Mouse (Mus musculus) limb, embryonic 12.5 days (tissue): ENCODE measurements around the gene Arap1. TPM values are rescaled to one million over a fixed set of nuclear protein-coding genes. Genes with fewer than 3 reads are reported as not detected.
A peak's percentile ranks its signal among the peaks of the same experiment; 100 is the strongest.

Experiments
- ATAC-seq: fragments of 200-750 bp; cut with Nextera tagmentation; 2 replicates; pipeline ENCODE4 v1.8.0; 2017; ENCODE audit warnings: low read depth, moderate TSS enrichment; ENCODE audit not compliant: insufficient number of reproducible peaks, insufficient read depth, low FRiP score, low TSS enrichment
- H3K27ac ChIP-seq: fragments of 300-500 bp; sonication (generic); 2 replicates; pipeline ENCODE4 v1.5.1; 2016; ENCODE audit warnings: mild to moderate bottlenecking, moderate library complexity
- H3K27me3 ChIP-seq: fragments of 300-500 bp; sonication (generic); 2 replicates; pipeline ENCODE4 v1.6.1; 2016; ENCODE audit warnings: mild to moderate bottlenecking, moderate library complexity
- H3K36me3 ChIP-seq: fragments of 300-500 bp; sonication (generic); 2 replicates; pipeline ENCODE4 v1.6.1; 2016; ENCODE audit warnings: mild to moderate bottlenecking, moderate library complexity
- H3K4me1 ChIP-seq: fragments of 300-500 bp; sonication (generic); replicated peaks from 2 replicates; pipeline ENCODE4 v1.6.1; 2016
- H3K4me2 ChIP-seq: fragments of 300-500 bp; sonication (generic); 2 replicates; pipeline ENCODE4 v1.6.1; 2016; ENCODE audit warnings: mild to moderate bottlenecking, moderate library complexity
- H3K4me3 ChIP-seq: fragments of 300-500 bp; sonication (generic); replicated peaks from 2 replicates; pipeline ENCODE4 v1.5.1; 2016; ENCODE audit warnings: mild to moderate bottlenecking
- H3K9ac ChIP-seq: fragments of 300-500 bp; sonication (generic); replicated peaks from 2 replicates; pipeline ENCODE4 v1.6.1; 2016; ENCODE audit warnings: mild to moderate bottlenecking, moderate library complexity
- H3K9me3 ChIP-seq: fragments of 300-500 bp; sonication (generic); 2 replicates; pipeline ENCODE4 v1.6.1; 2016; ENCODE audit warnings: mild to moderate bottlenecking, moderate library complexity
- WGBS: fragments of 180-500 bp; shearing (Covaris S2); methylation state at CpG from one replicate; pipeline ENCODE4 v1.1.7; 2016; 5-methylcytosine and 5-hydroxymethylcytosine counted together
- polyA plus RNA-seq: library from polyadenylated mRNA; unstranded; fragments of >200 nt; fragmentation: Nextera tagmentation; extraction: Ambion mirVana; gene quantifications from 2 replicates; pipeline ENCODE4 v1.2.1, GENCODE M21; 2016

The Arap1 gene
- polyA plus RNA-seq, result 18.0 and 24.0 TPM in 2 replicates

DNA sequence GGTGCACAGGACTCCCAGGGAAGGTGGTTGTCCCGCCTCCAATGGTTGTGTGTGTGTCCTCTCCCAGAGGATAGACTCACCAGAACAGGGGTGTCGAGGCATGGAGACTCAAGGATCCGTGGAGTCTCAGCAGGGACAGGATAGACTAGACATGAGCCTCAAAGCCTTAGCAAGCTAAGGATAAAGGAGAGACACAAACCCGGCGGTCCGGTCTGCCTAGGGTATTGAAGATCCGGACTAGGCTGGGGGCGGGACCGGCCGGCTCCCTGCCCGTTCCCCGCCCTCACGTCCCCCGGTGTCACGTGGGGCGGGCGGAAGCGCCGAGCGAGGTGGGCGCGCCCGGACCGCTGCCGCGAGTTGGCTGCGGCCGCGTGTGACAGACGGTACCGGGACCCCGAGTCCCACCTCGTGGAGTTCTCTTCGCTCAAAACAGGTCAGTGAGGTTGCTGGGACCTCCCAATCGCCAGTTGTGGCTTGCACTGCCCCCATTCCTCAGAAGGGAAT, at the start of gene Arap1:
TSS of gene Arap1 (plus strand) at position 301 of the 504 bp plus-strand sequence.
- H3K9me3 ChIP-seq, result no peaks in the 10 kb centered on the region
- H3K27ac ChIP-seq, result no peak within 1 kb of the TSS
- H3K4me1 ChIP-seq, result peaks cover 34% of the 10 kb centered on the region
- H3K4me2 ChIP-seq, result peak within 1 kb of the TSS; percentile 95
- H3K27me3 ChIP-seq, result peaks cover 14% of the 10 kb centered on the region
- H3K4me3 ChIP-seq, result peak within 1 kb of the TSS; percentile 59
- peak; percentile 43 for ATAC-seq
- peak within 1 kb of the TSS; percentile 57 for H3K9ac ChIP-seq
- WGBS, result under 1% methylated on average over 35 of the region's 35 CpGs
- H3K36me3 ChIP-seq, result peaks cover 7% of the 10 kb centered on the region; the same call in 1 of the 2 replicates

DNA sequence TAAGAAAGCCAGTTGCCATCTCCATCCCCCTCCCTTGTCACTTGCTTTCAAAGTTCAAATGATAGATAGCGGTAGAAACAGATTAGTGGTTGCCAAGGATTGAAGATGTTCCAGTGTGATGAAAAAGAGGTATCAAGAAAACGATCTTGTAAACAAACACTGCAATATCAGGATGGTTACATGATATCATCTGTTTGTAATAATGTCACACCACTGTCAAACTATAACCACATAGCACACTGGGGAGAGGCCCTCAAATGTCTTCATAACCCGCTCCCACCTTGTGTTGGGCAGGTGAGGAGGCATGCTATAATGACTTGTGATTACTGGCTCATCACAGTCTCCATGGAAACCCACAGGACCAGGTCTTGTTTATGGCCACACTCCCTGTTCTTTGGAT, 49.5 kb upstream of the Arap1 start:
- H3K4me3 ChIP-seq, result no peak overlapping the region
- H3K9me3 ChIP-seq, result no peaks in the 10 kb centered on the region
- H3K9ac ChIP-seq, result no peak overlapping the region
- no peak for ATAC-seq
- H3K27me3 ChIP-seq, result peaks cover 20% of the 10 kb centered on the region
- H3K4me1 ChIP-seq, result peaks cover 30% of the 10 kb centered on the region
- H3K4me2 ChIP-seq, result no peak overlapping the region
- WGBS, result 84% methylated on average over 3 of the region's 3 CpGs
- H3K27ac ChIP-seq, result no peak overlapping the region
- H3K36me3 ChIP-seq, result peaks cover 9% of the 10 kb centered on the region; the same call in 1 of the 2 replicates

- Histone ChIP-seq H3K27ac (peak overlapping the region; percentile 66), H3K9me3 (no peaks in the 10 kb centered on the region), H3K4me1 (peaks cover 27% of the 10 kb centered on the region), H3K4me2 (peak overlapping the region; percentile 83), H3K27me3 (peaks cover 20% of the 10 kb centered on the region), H3K4me3 (peak overlapping the region; percentile 67), H3K36me3 (no peaks in the 10 kb centered on the region), H3K9ac (peak overlapping the region; percentile 62)
- WGBS, result under 1% methylated on average over 30 of the region's 30 CpGs
- no peak for ATAC-seq
Measured at GRCm38 (mm10) chr7:101301361-101301880, 46.4 kb upstream of the Arap1 start.

GRCm38 (mm10) chr7:101301881-101302456, 45.9 kb upstream of the Arap1 start, which contains the start of gene Atg16l2:
Gene Atg16l2 (minus strand): TSS chr7:101302251.
- H3K27ac ChIP-seq, result peak within 1 kb of the TSS; percentile 66
- peaks cover 20% of the 10 kb centered on the region for H3K27me3 ChIP-seq
- H3K4me1 ChIP-seq, result peaks cover 21% of the 10 kb centered on the region
- peak within 1 kb of the TSS; percentile 62 for H3K9ac ChIP-seq
- H3K36me3 ChIP-seq, result no peaks in the 10 kb centered on the region
- under 1% methylated on average over 39 of the region's 39 CpGs for WGBS
- H3K4me3 ChIP-seq, result peak within 1 kb of the TSS; percentile 67
- peak; percentile 97 for ATAC-seq
- no peaks in the 10 kb centered on the region for H3K9me3 ChIP-seq
- peak within 1 kb of the TSS; percentile 83 for H3K4me2 ChIP-seq

DNA sequence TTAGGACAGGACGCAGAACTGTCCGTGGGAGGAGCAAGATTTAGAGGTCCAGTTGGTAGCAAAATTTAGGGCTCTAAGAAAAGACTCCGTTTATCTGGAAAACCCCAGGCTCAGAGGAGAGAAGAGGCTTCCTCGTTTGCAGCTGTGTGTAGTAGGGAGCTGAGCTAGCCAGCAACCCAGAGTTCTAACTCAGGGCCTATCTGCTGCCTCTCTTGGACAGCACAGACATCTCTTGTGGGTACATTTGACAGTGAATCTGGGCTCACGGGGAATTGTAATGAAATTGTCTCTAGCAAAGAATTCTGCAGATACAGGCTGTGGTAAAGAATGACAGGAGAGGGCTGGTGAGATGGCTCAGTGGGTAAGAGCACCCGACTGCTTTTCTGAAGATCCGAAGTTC, 45.2 kb upstream of the Arap1 start:
- ATAC-seq, result no peak
- Histone ChIP-seq H3K4me3 (peak overlapping the region; percentile 67), H3K27ac (no peak overlapping the region; the same call in 1 of the 2 replicates), H3K9me3 (no peaks in the 10 kb centered on the region), H3K36me3 (no peaks in the 10 kb centered on the region), H3K9ac (peak overlapping the region; percentile 62; the same call in 1 of the 2 replicates), H3K4me1 (peaks cover 16% of the 10 kb centered on the region), H3K27me3 (peaks cover 18% of the 10 kb centered on the region), H3K4me2 (peak overlapping the region; percentile 83)
- 25% methylated on average over 7 of the region's 7 CpGs for WGBS

- Histone ChIP-seq H3K4me3 (no peak overlapping the region), H3K4me2 (no peak overlapping the region), H3K9me3 (no peaks in the 10 kb centered on the region), H3K36me3 (no peaks in the 10 kb centered on the region), H3K27ac (no peak overlapping the region), H3K27me3 (no peaks in the 10 kb centered on the region), H3K4me1 (0 out of 2 replicates have a peak, but pooled peaks cover 4% of the 10 kb centered on the region), H3K9ac (no peak overlapping the region)
- no peak for ATAC-seq
- WGBS, result 57% methylated on average over 2 of the region's 2 CpGs
Measured at GRCm38 (mm10) chr7:101306841-101307240, 41.0 kb upstream of the Arap1 start.

DNA sequence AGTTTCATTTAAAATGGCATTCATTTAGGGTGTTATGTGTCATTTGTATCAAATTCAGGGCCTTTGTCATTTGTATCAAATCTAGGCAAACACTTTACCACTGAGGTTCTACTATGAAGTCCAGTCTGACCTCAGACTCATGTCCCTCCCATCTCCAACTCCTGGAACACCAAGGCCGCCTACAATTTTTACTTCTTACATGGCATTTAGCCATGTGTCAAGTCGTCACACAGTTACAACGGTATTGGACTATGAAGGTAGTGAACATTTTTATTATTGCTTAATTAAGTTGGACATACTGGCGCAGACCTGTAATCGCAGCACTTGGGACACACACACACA, 37.9 kb upstream of the Arap1 start:
- Histone ChIP-seq H3K27me3 (peaks cover 3% of the 10 kb centered on the region; the same call in 1 of the 2 replicates), H3K9ac (peak overlapping the region; percentile 63; the same call in 1 of the 2 replicates), H3K4me3 (peak overlapping the region; percentile 59), H3K36me3 (no peaks in the 10 kb centered on the region), H3K9me3 (no peaks in the 10 kb centered on the region), H3K4me2 (peak overlapping the region; percentile 60), H3K27ac (peak overlapping the region; percentile 94), H3K4me1 (0 out of 2 replicates have a peak, but pooled peaks cover 4% of the 10 kb centered on the region)
- ATAC-seq, result no peak; the same call in 1 of the 2 replicates
- WGBS, result 30% methylated on average over 5 of the region's 5 CpGs

DNA sequence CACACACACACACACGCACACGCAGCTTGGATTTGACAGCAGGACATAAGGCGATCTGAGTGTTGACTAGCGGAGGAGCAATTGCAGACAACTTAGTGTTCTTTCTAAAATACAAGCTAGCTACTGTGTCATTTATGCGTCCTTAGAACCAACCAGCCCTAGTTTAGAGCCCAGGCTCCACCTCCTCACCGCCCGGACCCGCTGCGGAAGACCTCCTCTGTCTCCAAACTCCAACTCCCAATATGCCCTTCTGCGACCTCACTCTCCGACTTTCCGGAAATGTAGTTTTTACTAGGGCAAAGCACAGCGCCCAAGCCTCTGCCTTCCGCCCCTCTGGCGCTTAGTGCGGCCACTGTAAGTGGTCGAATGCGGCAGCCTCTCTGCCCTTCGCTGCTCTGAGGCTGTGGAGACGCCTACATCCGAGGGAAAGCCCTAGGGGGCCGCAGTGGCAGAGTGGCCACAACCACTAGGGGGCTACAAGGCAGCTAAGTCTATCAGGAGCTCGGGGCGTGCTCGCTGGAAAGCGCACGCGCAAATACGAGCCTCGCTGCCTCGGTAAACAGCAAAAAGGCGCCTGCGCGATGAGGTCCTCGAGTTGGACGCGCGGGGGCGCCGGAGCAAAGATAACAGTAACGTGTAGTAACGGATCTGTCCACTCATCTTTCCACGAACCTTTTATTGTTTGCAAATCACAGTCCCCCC, 37.4 kb upstream of the Arap1 start:
- WGBS, result under 1% methylated on average over 43 of the region's 43 CpGs
- Histone ChIP-seq H3K36me3 (no peaks in the 10 kb centered on the region), H3K4me3 (peak overlapping the region; percentile 59), H3K4me1 (0 out of 2 replicates have a peak, but pooled peaks cover 4% of the 10 kb centered on the region), H3K9me3 (no peaks in the 10 kb centered on the region), H3K4me2 (peak overlapping the region; percentile 60), H3K9ac (peak overlapping the region; percentile 63), H3K27ac (peak overlapping the region; percentile 94), H3K27me3 (peaks cover 3% of the 10 kb centered on the region; the same call in 1 of the 2 replicates)
- ATAC-seq, result peak; percentile 94

DNA sequence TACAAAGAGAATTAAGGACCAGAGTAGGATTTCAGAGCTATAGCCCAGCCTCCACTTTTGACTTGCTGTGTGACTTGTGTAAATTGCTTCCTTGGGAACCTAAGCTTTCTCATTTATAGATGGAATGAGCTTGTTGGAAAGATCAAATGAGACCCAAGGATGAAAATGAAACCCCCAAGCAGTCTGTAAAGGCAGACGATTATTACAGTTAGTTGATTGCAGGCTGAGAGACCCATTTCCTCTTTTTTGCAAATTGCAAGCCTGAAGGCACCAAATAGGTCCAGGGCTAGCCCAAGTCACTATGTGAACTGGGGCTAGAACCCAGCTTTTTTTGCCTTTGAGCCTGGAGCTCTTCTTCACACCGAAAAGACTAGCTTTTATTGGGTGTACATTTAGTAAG, 36.8 kb upstream of the Arap1 start:
- no peak overlapping the region for H3K9ac ChIP-seq
- WGBS, result 38% methylated on average over 2 of the region's 2 CpGs
- no peaks in the 10 kb centered on the region for H3K36me3 ChIP-seq
- H3K9me3 ChIP-seq, result no peaks in the 10 kb centered on the region
- H3K4me1 ChIP-seq, result 0 out of 2 replicates have a peak, but pooled peaks cover 4% of the 10 kb centered on the region
- peak overlapping the region; percentile 94 for H3K27ac ChIP-seq
- peaks cover 3% of the 10 kb centered on the region; the same call in 1 of the 2 replicates for H3K27me3 ChIP-seq
- no peak for ATAC-seq
- peak overlapping the region; percentile 60 for H3K4me2 ChIP-seq
- peak overlapping the region; percentile 59 for H3K4me3 ChIP-seq

- ATAC-seq, result no peak
- H3K9me3 ChIP-seq, result no peaks in the 10 kb centered on the region
- H3K4me3 ChIP-seq, result no peak overlapping the region
- H3K9ac ChIP-seq, result no peak overlapping the region
- H3K4me2 ChIP-seq, result no peak overlapping the region
- H3K27me3 ChIP-seq, result peaks cover 9% of the 10 kb centered on the region
- H3K36me3 ChIP-seq, result no peaks in the 10 kb centered on the region
- no peak overlapping the region for H3K27ac ChIP-seq
- 55% methylated on average over 3 of the region's 3 CpGs for WGBS
- 0 out of 2 replicates have a peak, but pooled peaks cover 4% of the 10 kb centered on the region for H3K4me1 ChIP-seq
Measured at GRCm38 (mm10) chr7:101313033-101313432, 34.8 kb upstream of the Arap1 start.

- Histone ChIP-seq H3K27me3 (peaks cover 22% of the 10 kb centered on the region), H3K4me1 (0 out of 2 replicates have a peak, but pooled peaks cover 4% of the 10 kb centered on the region), H3K36me3 (no peaks in the 10 kb centered on the region), H3K4me2 (no peak overlapping the region), H3K27ac (no peak overlapping the region), H3K9me3 (no peaks in the 10 kb centered on the region), H3K9ac (no peak overlapping the region), H3K4me3 (no peak overlapping the region)
- WGBS, result 76% methylated on average over 5 of the region's 5 CpGs
- no peak for ATAC-seq
Measured at GRCm38 (mm10) chr7:101314396-101314795, 33.5 kb upstream of the Arap1 start.
